Mouse (Mus musculus): Measurements from ENCODE around the gene Usp2. TPM values are rescaled to one million over a fixed set of nuclear protein-coding genes. Genes with fewer than 3 reads are reported as not detected.

Gene Usp2
- polyA plus RNA-seq, 1 experiment from 2014 or later, result 14.6 TPM

- 93% methylated on average over 5 of the region's 5 CpGs for WGBS
- H3K4me2 ChIP-seq, result no peak overlapping the region
- H3K9ac ChIP-seq, result no peak overlapping the region
- no peak overlapping the region for H3K4me3 ChIP-seq
- no peaks in the 10 kb centered on the region for H3K4me1 ChIP-seq
- ATAC-seq (ENCODE audit: insufficient number of reproducible peaks, insufficient read depth, low FRiP score, low TSS enrichment, low read depth), result no peak
- no peaks in the 10 kb centered on the region for H3K36me3 ChIP-seq
- no peaks in the 10 kb centered on the region for H3K9me3 ChIP-seq
- H3K27me3 ChIP-seq, result peaks cover 8% of the 10 kb centered on the region
- H3K27ac ChIP-seq, result 0 out of 2 replicates have a peak overlapping the region, but pooled peaks have one; percentile 12
Measured at GRCm38 (mm10) chr9:44037106-44037505, 29.7 kb upstream of the Usp2 start.

- Histone ChIP-seq H3K36me3 (no peaks in the 10 kb centered on the region), H3K27me3 (peaks cover 52% of the 10 kb centered on the region), H3K9me3 (no peaks in the 10 kb centered on the region), H3K9ac (no peak overlapping the region), H3K4me2 (no peak overlapping the region), H3K4me3 (no peak overlapping the region), H3K4me1 (peaks cover 16% of the 10 kb centered on the region), H3K27ac (no peak overlapping the region)
- no peak for ATAC-seq (ENCODE audit: insufficient number of reproducible peaks, insufficient read depth, low FRiP score, low TSS enrichment, low read depth)
- WGBS, result 77% methylated on average over 7 of the region's 7 CpGs
Measured at GRCm38 (mm10) chr9:44041511-44042395, 25.1 kb upstream of the Usp2 start.

- Histone ChIP-seq H3K4me1 (peaks cover 20% of the 10 kb centered on the region), H3K4me2 (no peak overlapping the region), H3K9me3 (no peaks in the 10 kb centered on the region), H3K27me3 (peaks cover 52% of the 10 kb centered on the region), H3K27ac (no peak overlapping the region), H3K36me3 (no peaks in the 10 kb centered on the region), H3K4me3 (no peak overlapping the region), H3K9ac (no peak overlapping the region)
- WGBS, result 83% methylated on average over 1 of the region's 1 CpGs
- ATAC-seq (ENCODE audit: insufficient number of reproducible peaks, insufficient read depth, low FRiP score, low TSS enrichment, low read depth), result no peak
Measured at GRCm38 (mm10) chr9:44042396-44042680, 24.5 kb upstream of the Usp2 start.

- H3K9ac ChIP-seq, result peak within 1 kb of the TSS; percentile 44
- H3K4me3 ChIP-seq, result peak within 1 kb of the TSS; percentile 41
- WGBS, result under 1% methylated on average over 30 of the region's 30 CpGs
- no peaks in the 10 kb centered on the region for H3K9me3 ChIP-seq
- H3K27ac ChIP-seq, result no peak within 1 kb of the TSS
- H3K36me3 ChIP-seq, result no peaks in the 10 kb centered on the region
- ATAC-seq (ENCODE audit: insufficient number of reproducible peaks, insufficient read depth, low FRiP score, low TSS enrichment, low read depth), result no peak
- peaks cover 54% of the 10 kb centered on the region for H3K27me3 ChIP-seq
- H3K4me2 ChIP-seq, result peak within 1 kb of the TSS; percentile 68
- peaks cover 22% of the 10 kb centered on the region for H3K4me1 ChIP-seq
Measured at GRCm38 (mm10) chr9:44042836-44043707, 23.7 kb upstream of the Usp2 start, which contains the start of gene Thy1. Thy1 (plus strand) TSS chr9:44043384.

- peaks cover 26% of the 10 kb centered on the region for H3K4me1 ChIP-seq
- H3K4me3 ChIP-seq, result peak overlapping the region; percentile 41
- WGBS, result 3% methylated on average over 23 of the region's 23 CpGs
- H3K4me2 ChIP-seq, result peak overlapping the region; percentile 68
- H3K9me3 ChIP-seq, result no peaks in the 10 kb centered on the region
- H3K27ac ChIP-seq, result no peak overlapping the region
- ATAC-seq (ENCODE audit: insufficient number of reproducible peaks, insufficient read depth, low FRiP score, low TSS enrichment, low read depth), result no peak
- peak overlapping the region; percentile 44 for H3K9ac ChIP-seq
- peaks cover 55% of the 10 kb centered on the region for H3K27me3 ChIP-seq
- H3K36me3 ChIP-seq, result no peaks in the 10 kb centered on the region
Measured at GRCm38 (mm10) chr9:44043708-44044425, 23.0 kb upstream of the Usp2 start.

GRCm38 (mm10) chr9:44044426-44045157, 22.2 kb upstream of the Usp2 start:
- 41% methylated on average over 14 of the region's 14 CpGs for WGBS

GRCm38 (mm10) chr9:44045158-44045883, 21.5 kb upstream of the Usp2 start:
- no peaks in the 10 kb centered on the region for H3K9me3 ChIP-seq
- H3K4me2 ChIP-seq, result 0 out of 2 replicates have a peak overlapping the region, but pooled peaks have one; percentile 68
- peaks cover 55% of the 10 kb centered on the region for H3K27me3 ChIP-seq

More at GRCm38 (mm10) chr9:44044426-44045157, 22.2 kb upstream of the Usp2 start:
- H3K27me3 ChIP-seq, result peaks cover 55% of the 10 kb centered on the region
- peak overlapping the region; percentile 41 for H3K4me3 ChIP-seq
- peak overlapping the region; percentile 68 for H3K4me2 ChIP-seq
- peaks cover 31% of the 10 kb centered on the region for H3K4me1 ChIP-seq
- H3K27ac ChIP-seq, result no peak overlapping the region
- no peak for ATAC-seq (ENCODE audit: insufficient number of reproducible peaks, insufficient read depth, low FRiP score, low TSS enrichment, low read depth)
- H3K9me3 ChIP-seq, result no peaks in the 10 kb centered on the region
- H3K36me3 ChIP-seq, result no peaks in the 10 kb centered on the region
- peak overlapping the region; percentile 44; the same call in 1 of the 2 replicates for H3K9ac ChIP-seq

GRCm38 (mm10) chr9:44045884-44046272, 20.9 kb upstream of the Usp2 start:
- WGBS, result 87% methylated on average over 5 of the region's 5 CpGs
- no peak overlapping the region for H3K4me3 ChIP-seq
- no peak overlapping the region for H3K4me2 ChIP-seq
- peaks cover 31% of the 10 kb centered on the region for H3K4me1 ChIP-seq
- no peak overlapping the region for H3K27ac ChIP-seq
- H3K9ac ChIP-seq, result no peak overlapping the region
- peaks cover 55% of the 10 kb centered on the region for H3K27me3 ChIP-seq
- no peak for ATAC-seq (ENCODE audit: insufficient number of reproducible peaks, insufficient read depth, low FRiP score, low TSS enrichment, low read depth)
- H3K36me3 ChIP-seq, result no peaks in the 10 kb centered on the region
- H3K9me3 ChIP-seq, result no peaks in the 10 kb centered on the region

More at GRCm38 (mm10) chr9:44045158-44045883, 21.5 kb upstream of the Usp2 start:
- 63% methylated on average over 3 of the region's 3 CpGs for WGBS
- no peak overlapping the region for H3K27ac ChIP-seq
- H3K36me3 ChIP-seq, result no peaks in the 10 kb centered on the region
- H3K4me3 ChIP-seq, result no peak overlapping the region
- ATAC-seq (ENCODE audit: insufficient number of reproducible peaks, insufficient read depth, low FRiP score, low TSS enrichment, low read depth), result no peak
- H3K4me1 ChIP-seq, result peaks cover 31% of the 10 kb centered on the region
- H3K9ac ChIP-seq, result no peak overlapping the region

GRCm38 (mm10) chr9:44046426-44046825, 20.4 kb upstream of the Usp2 start:
- 85% methylated on average over 12 of the region's 12 CpGs for WGBS
- Histone ChIP-seq H3K4me2 (no peak overlapping the region), H3K4me1 (peaks cover 31% of the 10 kb centered on the region), H3K4me3 (no peak overlapping the region), H3K27me3 (peaks cover 53% of the 10 kb centered on the region), H3K9me3 (no peaks in the 10 kb centered on the region), H3K36me3 (no peaks in the 10 kb centered on the region), H3K9ac (no peak overlapping the region), H3K27ac (no peak overlapping the region)
- no peak for ATAC-seq (ENCODE audit: insufficient number of reproducible peaks, insufficient read depth, low FRiP score, low TSS enrichment, low read depth)

GRCm38 (mm10) chr9:44047071-44047470, 19.8 kb upstream of the Usp2 start:
- Histone ChIP-seq H3K4me1 (peaks cover 31% of the 10 kb centered on the region), H3K4me2 (no peak overlapping the region), H3K4me3 (no peak overlapping the region), H3K9me3 (no peaks in the 10 kb centered on the region), H3K27me3 (peaks cover 47% of the 10 kb centered on the region), H3K27ac (no peak overlapping the region), H3K36me3 (no peaks in the 10 kb centered on the region), H3K9ac (no peak overlapping the region)
- no peak for ATAC-seq (ENCODE audit: insufficient number of reproducible peaks, insufficient read depth, low FRiP score, low TSS enrichment, low read depth)
- 58% methylated on average over 6 of the region's 6 CpGs for WGBS

Data from embryonic facial prominence, embryonic 13.5 days (tissue).